Mouse (Mus musculus): ENCODE results near the gene Pdzph1.

Pdzph1 gene

DNA sequence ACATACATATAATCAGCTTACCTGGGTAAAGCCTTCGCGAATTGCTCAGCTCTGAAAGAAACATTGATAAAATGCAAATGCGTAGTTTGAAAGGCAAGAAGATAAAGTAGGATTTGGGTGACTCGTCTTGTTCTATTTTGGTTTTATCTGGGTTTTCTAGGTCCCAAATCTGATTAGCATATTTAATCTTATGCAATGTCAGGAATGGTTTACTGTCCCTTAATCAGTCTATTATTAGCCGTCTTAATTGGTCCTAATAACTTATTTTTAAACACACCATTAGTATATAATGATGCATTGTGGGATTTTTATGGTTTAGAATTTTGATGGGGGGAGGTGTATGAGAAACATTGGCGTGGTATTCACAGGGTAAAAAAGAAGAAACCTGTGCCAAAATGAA is at the start of gene Pdzph1:
Gene Pdzph1, minus strand, starts transcription at position 101 of the 400 bp plus-strand sequence.
- no peak for DNase-seq (ENCODE audit: low read depth, low spot score)

DNA sequence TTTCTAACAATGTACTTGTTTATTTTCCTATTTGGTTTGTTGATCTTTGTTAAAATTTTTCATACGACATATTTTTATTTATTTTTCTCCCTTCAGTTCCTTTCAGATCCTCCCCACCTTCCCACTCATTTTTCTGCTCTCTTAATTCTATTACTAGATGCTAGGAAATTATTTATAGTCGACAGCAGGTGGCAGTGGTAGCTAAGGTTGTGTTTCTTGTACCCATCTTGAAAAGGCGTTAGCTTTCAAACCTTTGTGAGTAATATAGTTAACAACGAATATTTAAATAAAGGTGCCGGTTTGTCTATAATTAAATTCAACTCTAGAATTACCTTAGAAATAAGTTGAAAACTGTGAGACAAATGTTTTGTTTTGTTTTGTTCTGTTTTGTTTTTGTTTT is 48.6 kb upstream of the Pdzph1 start:
- DNase-seq (ENCODE audit: low read depth, low spot score) = peak; percentile 38

DNA sequence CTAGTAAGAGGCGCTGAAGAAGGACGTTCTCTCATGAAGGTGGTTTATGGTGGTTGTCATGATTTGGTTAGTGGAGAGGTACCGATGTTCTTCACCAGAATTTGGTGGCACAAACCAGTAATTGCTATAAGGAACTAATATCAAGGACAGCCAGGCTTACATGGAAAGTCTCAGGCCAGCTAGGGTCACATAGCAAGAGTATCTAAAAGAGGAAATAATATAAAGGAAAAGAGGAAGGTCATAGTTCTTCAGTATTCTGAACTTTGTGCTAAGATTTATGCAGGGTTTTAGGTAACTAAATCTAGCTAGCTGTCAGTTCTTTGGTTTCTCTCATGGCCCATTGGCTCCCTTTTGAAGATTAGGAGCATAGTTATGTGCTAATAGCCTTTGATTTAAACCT is 42.3 kb upstream of the Pdzph1 start:
- DNase-seq (ENCODE audit: low read depth, low spot score) = no peak

DNA sequence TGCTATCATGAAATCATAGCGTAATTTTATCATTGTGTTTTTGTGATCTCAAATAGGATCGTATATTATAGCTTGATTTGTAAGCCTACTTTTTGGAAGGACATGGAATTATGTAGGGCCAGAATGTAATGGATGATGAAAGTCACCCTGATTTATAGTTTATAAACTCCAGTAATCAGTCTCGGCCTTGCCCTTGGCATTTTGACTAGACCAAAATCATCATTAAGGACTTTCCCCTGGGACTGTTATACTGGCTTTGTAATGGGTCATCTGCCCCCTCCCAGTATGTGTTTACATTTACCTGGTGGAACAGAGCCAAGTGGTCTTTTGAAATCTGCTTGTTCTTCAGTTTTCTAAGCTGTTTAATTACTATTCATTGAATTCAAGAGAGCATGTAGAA is 35.2 kb upstream of the Pdzph1 start:
- no peak for DNase-seq (ENCODE audit: low read depth, low spot score)

DNA sequence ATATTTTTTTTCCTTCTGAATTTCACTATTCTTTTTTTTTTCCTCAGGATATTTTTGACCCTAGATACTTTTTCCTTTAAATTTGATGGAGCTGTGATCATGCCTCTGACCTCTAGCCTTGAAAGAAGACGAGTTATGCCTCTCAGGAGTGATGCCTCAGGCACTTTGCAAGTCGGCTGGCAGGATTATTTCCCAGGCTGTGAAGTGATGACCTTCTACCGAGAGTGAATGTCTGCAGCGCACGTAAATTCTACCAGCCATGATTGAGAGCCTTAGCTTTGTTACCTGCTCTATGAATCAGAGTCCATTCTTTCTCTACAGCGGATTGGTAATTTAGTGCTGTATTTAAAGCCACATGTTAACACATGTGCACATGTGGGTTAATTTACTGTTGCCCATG is 33.3 kb upstream of the Pdzph1 start:
- DNase-seq (ENCODE audit: low read depth, low spot score) = no peak

DNA sequence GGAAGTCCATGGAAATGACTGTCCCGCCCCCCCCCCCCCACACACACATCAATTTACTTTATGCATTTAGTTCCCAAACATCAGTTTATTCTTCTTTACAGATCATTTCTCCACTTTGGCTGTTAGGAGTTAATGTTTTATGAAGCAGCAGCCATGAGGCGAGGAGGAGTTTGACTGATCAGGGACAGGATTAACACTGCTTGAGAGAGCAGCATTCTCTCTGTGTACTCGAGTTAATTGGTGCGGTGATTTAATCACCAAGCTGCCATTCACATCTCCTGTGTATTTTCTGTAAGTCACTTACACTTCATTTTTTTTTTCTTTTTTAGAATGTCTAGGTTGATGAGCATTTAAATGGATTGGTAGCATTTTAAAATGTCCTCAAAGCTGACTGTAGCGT is 32.8 kb upstream of the Pdzph1 start:
- DNase-seq (ENCODE audit: low read depth, low spot score) = no peak

DNA sequence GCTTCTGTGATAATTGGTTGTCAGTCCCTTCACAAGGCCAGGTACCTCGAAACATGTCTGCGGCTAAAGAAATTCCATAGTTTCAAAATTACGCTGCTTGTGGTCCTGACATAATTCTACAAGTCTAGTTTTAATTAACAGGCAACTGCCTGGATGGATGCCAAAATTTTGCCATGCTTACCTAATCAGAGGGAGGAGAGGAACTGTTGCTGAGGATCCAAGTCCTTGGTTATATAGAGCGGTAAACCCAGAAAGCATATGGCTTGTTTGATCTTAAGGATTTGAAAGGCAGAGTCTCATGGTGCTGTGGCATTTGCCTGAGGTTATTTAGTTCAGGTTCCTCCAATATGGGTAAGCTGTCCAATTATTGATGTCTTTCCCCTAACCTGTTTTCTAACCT is 27.5 kb upstream of the Pdzph1 start:
- no peak for DNase-seq (ENCODE audit: low read depth, low spot score)

DNA sequence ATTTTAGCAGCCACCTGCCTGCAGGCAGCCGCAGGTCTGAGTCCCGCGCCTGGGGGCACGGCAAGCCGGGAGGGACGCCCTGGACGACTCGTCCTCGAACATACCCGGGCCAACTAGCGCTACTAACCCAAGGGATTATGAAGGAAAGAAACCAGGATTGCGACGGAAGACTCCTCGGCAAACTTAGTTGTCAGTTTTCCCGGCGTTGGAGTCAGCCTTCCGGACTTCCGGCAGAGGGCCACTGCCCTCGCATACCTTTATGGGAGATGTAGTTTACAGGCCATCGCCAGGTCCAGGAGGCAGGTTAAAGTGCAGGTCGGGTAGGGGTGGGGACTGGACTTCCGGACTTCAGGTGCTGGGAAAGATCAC is 21.9 kb upstream of the Pdzph1 start, which contains the start of gene Nudt12:
Gene Nudt12, minus strand, starts transcription at position 282 of the 369 bp plus-strand sequence.
- peak; percentile 79 for DNase-seq (ENCODE audit: low read depth, low spot score)

DNA sequence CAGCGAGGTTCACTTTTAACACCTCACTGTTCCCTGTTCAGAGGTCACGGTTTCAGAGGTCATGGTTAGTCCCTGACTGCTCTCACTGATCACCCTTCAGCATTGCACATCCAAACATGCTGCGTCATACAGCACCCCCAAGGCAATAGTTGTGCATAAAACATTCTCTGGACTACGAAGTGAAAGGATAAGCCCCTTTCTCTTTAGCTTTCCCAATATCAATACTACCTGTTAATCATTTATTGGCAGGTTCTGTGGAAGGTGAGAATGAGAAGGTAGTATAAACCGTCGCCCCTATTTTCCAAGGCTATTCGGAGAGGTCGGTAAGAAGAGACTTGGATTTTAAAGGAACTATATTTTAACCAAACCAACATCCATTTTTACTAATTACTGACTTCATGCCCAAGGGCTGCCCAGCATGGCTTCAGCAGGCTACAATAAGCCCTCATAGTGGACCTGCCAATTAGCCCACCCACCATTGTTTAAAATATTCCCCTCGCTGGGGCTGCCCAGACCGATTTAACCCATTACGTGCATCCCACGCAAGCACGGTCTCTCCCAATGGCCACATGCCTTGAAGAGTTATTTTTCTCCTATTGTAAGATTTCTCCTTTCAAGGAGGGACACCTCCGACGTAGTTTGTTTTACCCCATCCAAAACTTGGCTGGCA is 21.4 kb upstream of the Pdzph1 start:
- peak; percentile 9 for DNase-seq (ENCODE audit: low read depth, low spot score)

DNA sequence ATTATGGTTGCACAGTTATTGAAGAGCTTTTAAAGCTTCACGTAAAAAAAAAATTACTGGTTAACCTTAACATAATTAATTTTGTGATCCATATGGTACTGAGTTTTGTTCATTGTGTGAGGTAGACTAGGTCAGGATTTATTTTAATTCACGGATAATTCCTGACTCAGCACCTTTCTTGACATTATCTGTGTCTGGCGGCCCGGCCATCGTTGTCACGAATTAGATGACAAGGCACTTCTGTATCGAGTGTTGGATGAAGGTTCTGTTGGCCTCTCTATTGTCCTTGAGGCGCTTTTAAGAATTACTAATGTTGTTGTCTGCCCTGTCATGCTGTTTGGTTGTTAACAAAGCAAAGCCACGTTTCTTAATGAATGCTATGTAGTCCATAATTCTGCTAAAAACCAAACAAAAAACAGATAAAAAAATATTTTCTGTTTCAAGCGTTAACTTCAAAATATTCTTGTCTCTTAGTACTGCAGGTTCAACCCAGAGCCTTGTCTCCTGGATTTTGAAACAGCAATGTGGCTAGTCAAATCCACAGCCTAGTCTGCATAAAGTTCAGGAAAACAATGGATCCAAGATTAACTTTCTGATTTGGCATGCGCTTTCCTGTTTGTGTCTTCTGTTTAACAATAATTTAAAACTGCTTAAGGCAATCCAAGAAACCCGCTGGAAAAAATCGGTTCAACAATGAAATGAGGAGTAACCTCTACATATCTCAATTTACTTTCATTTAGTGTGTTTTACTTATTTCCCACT is 20.6 kb upstream of the Pdzph1 start:
- DNase-seq (ENCODE audit: low read depth, low spot score) = no peak

DNA sequence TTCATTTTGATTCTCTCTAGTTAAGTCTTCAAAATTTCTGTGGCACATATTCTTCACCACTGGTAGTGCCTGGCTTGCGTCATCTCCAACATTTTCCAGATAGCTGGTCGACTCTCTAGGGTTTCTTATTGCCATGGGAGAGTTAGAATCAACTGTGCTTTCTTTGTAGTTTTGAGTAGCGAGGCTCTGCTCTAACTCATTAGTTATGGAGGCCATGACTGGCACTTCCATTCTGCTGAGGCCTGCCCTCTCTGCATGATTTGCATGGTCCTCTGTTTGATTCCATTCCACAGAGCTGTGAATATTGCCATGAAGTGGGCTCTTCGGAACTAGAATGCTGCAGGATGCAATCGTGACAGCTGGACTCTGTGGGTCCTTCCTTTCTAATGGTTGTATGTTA is 17.9 kb downstream of the Pdzph1 start:
- DNase-seq (ENCODE audit: low read depth, low spot score) = no peak

DNA sequence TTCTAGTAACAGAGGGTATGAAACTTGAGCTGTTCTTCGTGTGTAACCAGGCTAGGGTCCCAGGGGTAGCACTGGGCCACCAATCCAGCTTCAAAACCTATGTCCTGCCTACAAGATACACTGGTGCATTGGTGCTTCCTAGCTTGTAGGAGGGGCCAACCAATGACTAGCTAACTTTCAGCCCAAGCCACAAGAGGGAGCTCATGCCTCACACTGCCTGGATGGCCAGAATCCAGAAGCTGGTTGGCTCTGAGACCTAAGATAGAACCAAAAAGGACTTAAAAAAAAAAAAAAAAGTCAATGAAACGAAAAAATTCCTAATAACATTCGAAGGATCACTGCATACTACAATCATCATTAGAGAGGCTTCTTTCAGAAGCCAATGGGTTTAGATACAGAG is 31.3 kb downstream of the Pdzph1 start:
- peak; percentile 68 for DNase-seq (ENCODE audit: low read depth, low spot score)

DNA sequence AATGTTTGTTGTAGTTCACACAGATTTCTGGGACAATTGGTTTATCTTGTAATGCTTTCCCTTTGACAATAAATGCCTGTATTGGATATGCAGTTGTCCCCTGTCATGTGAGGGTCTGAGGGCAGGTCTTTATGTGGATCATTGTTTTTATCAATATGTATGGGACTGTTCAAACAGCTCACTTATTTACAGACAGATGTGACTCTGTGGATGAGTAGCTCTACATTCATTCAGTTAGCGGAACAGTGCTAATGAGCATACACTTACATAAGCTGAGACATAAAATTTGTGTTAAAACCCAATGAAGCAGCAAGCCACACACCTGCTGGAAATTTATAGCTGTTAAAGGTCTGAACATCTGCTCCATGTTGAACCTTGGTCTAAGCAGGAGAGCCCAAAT is 34.1 kb downstream of the Pdzph1 start:
- no peak for DNase-seq (ENCODE audit: low read depth, low spot score)

DNA sequence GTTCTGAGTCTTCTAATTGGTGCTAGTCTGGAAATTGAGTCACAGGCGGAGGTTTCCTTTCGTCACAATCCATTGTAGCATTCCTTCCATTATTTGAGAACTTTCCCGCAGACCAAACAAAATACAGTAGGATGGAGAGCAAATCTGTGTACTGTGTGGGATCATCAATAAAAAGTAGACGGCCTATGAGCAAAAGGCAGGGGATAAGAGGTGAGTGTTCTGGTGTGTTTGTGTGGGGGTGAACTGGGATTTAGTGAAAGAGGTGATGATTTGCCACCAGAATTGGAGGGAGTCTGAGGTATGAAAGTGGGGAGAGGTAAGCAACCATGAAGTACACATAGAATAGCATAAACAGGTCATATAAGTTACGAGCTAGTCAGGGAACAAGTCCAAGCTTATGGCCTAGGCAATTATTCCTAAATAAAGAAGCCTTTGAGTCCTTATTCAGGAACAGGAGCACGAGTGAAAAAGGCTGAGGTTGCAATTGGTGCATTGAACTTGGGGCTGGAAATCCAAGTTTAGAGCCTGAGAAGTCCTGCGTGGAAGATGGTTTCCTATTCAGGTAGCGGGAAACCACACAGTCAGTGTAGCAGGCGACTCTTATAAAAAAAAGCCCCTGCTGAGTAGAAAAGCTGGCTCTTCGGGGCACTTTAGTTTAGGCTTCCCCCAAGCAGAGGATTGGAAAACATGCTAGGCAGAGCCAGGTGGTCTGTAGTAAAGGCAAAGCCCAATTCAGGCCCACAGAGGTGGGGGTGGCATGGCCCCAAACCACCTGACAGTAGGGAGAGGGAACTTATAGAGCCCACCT is 48.0 kb downstream of the Pdzph1 start:
- no peak for DNase-seq (ENCODE audit: low read depth, low spot score)

DNA sequence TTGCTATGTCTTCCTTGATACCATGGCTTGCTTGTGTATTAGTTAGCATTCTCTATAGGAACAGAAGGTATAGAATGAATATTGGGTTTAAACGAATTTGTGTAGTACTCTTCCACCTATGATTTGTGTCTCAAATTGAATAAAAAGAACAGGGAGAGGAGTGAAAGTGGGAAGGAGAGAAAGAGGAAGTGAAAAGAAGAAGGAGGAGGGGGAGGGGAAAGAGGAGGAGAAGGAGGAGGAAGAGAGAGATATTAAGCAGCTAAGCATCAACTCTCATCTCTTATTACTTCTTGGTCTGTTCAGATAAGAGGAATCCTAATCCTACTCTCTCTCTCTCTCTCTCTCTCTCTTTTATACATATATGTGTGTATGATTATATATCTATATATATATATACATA is 52.6 kb downstream of the Pdzph1 start:
- DNase-seq (ENCODE audit: low read depth, low spot score) = no peak

DNA sequence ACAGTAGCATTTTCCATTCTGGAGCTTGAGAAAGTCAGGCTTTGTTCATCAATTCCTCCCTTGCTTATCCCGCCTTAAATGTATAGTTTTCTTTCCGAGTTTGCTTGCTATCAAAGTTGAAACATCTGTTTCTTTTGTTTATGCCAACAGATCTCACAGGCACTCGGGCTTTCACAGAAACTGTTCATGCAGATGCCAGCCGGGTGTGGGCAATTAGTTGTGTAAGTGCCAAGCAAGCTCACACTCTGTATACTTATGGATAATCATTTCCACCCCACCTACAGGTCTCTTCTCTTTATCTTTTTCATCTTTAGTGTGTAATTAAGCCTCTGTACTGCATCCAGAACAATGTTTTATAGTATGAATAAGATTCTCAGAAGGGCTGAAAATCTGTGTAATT is 53.6 kb downstream of the Pdzph1 start:
- no peak for DNase-seq (ENCODE audit: low read depth, low spot score)

DNA sequence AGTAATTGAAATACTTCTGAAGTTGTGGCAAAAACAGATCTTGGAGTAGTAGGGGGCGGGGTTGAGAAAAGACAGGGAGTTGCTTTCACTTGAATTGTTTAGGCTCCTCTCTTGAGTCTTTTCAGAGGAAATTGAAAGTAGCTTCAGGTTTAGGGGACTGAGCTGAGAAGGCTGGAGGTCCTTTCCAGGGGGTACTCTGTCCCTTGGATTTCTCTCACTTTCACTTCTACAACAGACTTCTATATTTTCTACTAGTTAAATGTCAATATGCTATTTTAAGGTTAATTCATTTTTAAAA is 58.2 kb downstream of the Pdzph1 start:
- no peak for DNase-seq (ENCODE audit: low read depth, low spot score)

DNA sequence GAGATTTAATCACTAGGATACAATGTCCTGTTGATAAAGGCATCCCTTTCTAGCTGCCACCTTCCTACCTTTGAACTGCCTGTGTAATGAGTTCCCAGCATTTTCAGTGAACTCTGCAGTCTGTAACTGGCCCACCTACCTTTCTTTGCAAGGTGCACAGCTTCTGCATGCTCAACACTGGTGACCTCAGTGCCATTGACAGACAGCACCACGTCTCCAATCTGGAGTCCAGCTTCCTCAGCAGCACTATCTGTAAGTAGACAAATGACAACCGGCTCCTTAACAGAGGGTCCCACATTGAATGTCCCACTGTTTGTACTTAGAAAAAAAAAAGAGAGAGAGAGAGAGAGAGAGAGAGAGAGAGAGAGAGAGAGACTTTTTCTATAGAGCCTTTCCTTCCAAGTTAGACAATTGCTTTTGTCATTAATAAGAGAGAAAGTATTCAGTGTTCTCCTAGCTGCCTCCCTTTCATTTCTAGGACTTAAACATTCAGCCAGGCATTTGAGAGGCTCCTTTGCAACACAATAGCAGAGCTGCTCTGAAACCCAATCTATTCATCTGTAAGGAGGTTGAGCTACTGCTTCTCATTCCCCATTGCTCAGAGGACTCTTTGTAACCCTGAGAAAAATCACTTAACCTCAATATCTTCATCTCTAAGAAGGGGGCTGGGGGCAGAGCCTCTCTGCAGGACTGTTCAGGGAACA is 58.7 kb downstream of the Pdzph1 start:
- DNase-seq (ENCODE audit: low read depth, low spot score) = peak; percentile 82

DNA sequence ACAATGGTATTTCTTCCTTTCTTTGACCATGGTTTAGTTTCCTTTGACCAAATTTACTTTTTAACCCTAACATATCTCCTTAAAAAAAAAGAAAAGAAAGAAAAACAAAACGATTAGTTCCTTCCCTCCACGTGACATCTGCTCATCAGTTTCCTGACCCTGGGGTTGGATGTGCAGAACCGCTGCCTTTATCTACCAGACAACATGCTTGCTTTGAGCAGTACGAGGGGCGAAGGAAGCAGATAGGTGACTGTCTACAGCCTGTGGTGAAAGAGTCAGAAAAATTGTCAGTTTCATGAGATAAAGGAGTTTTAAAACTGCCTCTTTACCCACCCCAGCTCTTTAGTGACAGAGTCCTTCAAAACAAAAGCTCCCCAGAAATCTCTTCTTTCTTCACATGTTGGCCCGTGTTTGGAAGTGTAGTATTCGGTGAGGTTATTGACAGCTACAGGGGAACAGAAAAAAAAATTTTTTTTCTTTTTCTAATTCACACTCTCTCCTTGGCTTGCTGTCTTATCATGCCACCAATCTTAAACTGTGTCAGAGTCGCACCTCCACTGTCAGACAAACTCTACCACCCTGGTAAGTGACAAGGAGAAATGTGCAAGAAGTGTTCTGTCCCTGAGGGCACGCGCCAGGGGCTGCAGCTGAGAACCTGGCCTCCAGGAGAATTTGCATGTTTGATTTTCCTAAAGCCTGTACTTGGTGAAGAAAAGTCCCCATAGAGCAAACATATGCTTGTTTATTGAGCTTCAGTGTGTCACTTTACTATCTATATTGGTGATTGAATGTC is 66.2 kb downstream of the Pdzph1 start:
- DNase-seq (ENCODE audit: low read depth, low spot score) = no peak

DNA sequence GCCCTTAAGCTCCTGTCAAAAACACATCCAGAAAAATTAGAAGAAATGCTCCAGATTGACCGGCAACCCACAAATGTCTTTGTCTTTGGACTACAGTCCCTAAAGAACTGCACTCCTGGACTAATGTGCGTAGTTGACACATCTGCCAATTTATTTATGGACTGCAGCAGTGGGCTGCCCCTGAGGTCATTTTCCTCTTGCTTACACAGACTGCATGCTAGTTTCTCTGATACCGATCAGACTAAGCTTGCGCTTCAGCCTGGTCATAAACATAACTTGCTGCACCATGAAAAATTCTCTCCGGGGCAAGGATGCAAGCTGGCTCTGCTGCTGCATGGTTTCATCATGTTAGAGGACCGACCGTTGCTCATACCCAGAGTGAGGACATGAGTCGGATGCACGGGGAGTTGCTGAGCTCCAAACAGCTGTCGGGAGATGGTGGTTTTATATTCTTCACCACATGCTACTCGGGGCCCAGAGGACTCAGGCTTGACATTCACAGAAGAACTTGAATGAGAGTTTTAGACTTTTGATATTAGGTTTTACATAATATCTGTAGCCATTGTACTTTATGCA is 67.2 kb downstream of the Pdzph1 start:
- DNase-seq (ENCODE audit: low read depth, low spot score) = no peak

DNA sequence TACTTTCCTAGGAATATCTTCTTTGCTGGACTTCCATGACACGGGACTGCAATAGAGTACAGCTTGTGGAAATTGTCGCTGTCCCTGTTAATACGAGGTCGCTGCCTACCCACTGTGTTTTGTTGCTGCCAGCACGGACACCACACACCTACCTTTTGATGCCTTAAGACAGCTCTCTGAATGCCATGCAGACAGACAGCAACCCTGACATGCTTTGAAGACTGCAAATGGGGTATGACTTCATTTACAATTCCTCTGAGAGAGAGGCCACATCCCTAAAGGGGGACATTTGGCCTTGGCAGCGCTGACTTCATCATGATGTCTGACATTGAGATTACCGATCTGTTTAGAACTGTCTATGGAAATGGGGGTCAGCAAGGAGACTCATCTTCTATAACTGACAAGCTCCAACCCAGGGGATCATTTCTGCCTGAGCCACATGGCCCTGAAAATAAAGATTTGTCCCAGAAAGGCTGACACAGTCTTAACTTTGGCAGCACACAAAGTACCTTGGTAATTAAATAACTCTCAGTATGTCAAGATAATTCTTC is 67.8 kb downstream of the Pdzph1 start:
- DNase-seq (ENCODE audit: low read depth, low spot score) = no peak

Measured in ES-CJ7 (cell line).